Mouse (Mus musculus): ENCODE data around the gene Inpp4a.

DNA sequence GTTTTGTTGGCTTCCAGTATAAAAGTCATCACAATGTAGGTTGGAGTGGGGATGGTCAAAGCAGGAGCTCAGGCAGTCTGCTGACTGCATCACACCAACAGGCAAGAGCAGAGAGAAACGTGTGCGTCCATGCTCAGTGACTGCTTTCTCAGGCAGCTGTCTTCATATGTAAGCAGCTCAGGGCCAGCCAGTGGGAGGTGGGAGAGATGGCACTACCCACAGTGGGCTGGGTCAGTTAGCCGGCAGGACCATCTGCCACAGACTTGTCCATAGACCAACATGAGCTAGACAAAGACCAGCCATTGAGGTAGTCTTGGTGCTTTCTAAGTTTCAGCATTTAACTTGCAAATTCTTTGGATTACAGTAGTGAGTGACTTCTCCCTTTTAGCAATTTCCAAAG, 56.6 kb downstream of the Inpp4a start:
- no peak for TF ChIP-seq CTCF (IDR thresholded peaks at IDR 0.05; ENCODE audit: borderline replicate concordance, insufficient read depth, low read length)
- TF ChIP-seq POLR2A (IDR thresholded peaks at IDR 0.05; ENCODE audit: low read depth, low read length), result no peak

Data from embryonic fibroblast, embryonic 13.5 days (primary cell).